Mouse (Mus musculus): ENCODE results near the gene Gimap7. TPM values are rescaled to one million over a fixed set of nuclear protein-coding genes. Genes with fewer than 3 reads are reported as not detected.
A peak's percentile ranks its signal among the peaks of the same experiment; 100 is the strongest.

Gene Gimap7
- polyA plus RNA-seq, 1 experiment from 2014 or later, result 0.43 TPM

- Histone ChIP-seq H3K4me1 (ENCODE audit: control insufficient read depth, insufficient read depth, low read length) (peaks cover 12% of the 10 kb centered on the region), H3K9me3 (replicated peaks; ENCODE audit: control insufficient read depth, low read length) (no peaks in the 10 kb centered on the region), H3K27me3 (ENCODE audit: control insufficient read depth, insufficient read depth, low read length) (peaks cover 23% of the 10 kb centered on the region), H3K4me3 (ENCODE audit: low read length) (peak overlapping the region; percentile 45), H3K27ac (ENCODE audit: low read length) (no peak overlapping the region), H3K9ac (ENCODE audit: low read length) (peak overlapping the region; percentile 14; the same call in 1 of the 2 replicates), H3K36me3 (ENCODE audit: control insufficient read depth, insufficient read depth) (no peaks in the 10 kb centered on the region), H3K4me2 (ENCODE audit: low read depth, low read length) (peak overlapping the region; percentile 63)
- 14% methylated on average over 52 of the region's 52 CpGs for WGBS
- ATAC-seq (replicated peaks; ENCODE audit: extremely low read depth, insufficient read depth, low FRiP score), result no peak
Observed at GRCm38 (mm10) chr6:48742422-48743351, 24.3 kb downstream of the Gimap7 start.

DNA sequence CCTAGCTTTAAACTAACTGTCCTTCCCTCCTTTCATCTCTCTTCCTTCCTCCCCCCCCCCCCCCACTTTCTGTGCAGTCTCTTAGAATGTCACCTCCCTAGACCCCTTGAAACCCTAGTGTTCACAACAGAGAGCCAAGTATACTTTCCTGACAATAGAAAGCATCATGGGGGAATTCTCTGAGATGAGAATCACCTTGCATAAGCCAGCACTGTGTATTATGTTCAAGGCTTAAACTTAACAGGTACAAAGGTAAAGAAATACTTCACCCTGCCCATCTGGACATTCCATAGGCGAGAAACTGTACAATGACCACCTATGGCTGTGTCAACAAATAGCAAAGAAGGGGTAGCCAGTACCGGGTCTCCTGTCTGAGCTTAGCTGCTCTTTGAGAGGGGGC is 27.1 kb downstream of the Gimap7 start:
- H3K9me3 ChIP-seq (replicated peaks; ENCODE audit: control insufficient read depth, low read length), result no peaks in the 10 kb centered on the region
- H3K4me2 ChIP-seq (ENCODE audit: low read depth, low read length), result peak overlapping the region; percentile 32; the same call in 1 of the 2 replicates
- H3K36me3 ChIP-seq (ENCODE audit: control insufficient read depth, insufficient read depth), result no peaks in the 10 kb centered on the region; the same call in 1 of the 2 replicates
- H3K27ac ChIP-seq (ENCODE audit: low read length), result peak overlapping the region; percentile 81
- no peak overlapping the region for H3K9ac ChIP-seq (ENCODE audit: low read length)
- ATAC-seq (replicated peaks; ENCODE audit: extremely low read depth, insufficient read depth, low FRiP score), result no peak
- H3K27me3 ChIP-seq (ENCODE audit: control insufficient read depth, insufficient read depth, low read length), result peaks cover 23% of the 10 kb centered on the region
- H3K4me1 ChIP-seq (ENCODE audit: control insufficient read depth, insufficient read depth, low read length), result peaks cover 12% of the 10 kb centered on the region
- H3K4me3 ChIP-seq (ENCODE audit: low read length), result no peak overlapping the region
- WGBS, result 52% methylated on average over 2 of the region's 2 CpGs

- peak; percentile 69 for ATAC-seq (replicated peaks; ENCODE audit: extremely low read depth, insufficient read depth, low FRiP score)
- H3K9me3 ChIP-seq (replicated peaks; ENCODE audit: control insufficient read depth, low read length), result no peaks in the 10 kb centered on the region
Observed at GRCm38 (mm10) chr6:48745959-48746889, 27.8 kb downstream of the Gimap7 start, which contains the start of gene Gimap5. TSS of gene Gimap5 (plus strand) at chr6:48746197.

DNA sequence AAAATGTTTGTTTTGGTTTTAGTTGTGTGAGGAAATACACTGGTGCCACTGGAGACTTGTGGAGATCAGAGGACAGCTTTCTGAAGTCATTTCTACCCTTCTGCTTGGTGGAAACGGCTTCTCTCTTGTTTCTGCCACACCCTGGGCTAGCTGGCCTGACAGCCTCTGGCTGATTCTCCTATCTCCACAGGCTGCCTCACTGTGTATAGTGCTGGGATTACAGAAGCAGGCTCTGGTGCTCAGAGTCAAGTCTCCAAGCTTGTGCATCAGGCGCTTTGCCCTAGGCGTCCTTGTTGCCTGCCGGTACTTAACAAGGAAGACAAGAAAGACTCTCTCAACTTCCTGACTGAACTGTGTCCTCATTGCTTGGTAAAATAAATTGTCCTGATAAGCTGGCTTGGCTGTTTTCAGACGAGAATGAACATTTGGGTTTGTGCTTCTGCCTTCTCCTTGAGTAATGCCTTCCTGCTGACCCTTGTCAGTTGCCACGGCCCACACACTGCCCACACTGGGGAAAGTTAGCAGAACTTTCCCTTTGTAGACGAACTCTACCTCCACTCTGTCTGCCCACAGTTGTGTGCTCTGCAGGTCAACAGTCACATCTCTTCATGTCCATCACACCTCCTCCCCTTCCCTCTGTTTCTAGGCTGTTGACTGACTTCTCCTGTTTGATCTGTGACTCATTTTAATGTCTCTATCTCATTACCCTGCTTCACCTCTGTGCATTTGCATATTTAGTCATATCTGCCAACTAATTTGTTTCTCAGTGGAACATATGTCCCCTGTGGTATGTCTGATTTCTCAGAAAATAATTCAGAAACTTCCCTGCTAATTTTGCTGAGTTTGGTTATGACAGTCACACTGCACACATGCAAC is 28.9 kb downstream of the Gimap7 start:
- peak overlapping the region; percentile 81 for H3K27ac ChIP-seq (ENCODE audit: low read length)
- H3K9ac ChIP-seq (ENCODE audit: low read length), result peak overlapping the region; percentile 15
- H3K27me3 ChIP-seq (ENCODE audit: control insufficient read depth, insufficient read depth, low read length), result peaks cover 18% of the 10 kb centered on the region
- H3K36me3 ChIP-seq (ENCODE audit: control insufficient read depth, insufficient read depth), result no peaks in the 10 kb centered on the region; the same call in 1 of the 2 replicates
- WGBS, result 48% methylated on average over 7 of the region's 7 CpGs
- H3K4me3 ChIP-seq (ENCODE audit: low read length), result peak overlapping the region; percentile 28
- H3K4me2 ChIP-seq (ENCODE audit: low read depth, low read length), result peak overlapping the region; percentile 32
- H3K9me3 ChIP-seq (replicated peaks; ENCODE audit: control insufficient read depth, low read length), result no peaks in the 10 kb centered on the region
- ATAC-seq (replicated peaks; ENCODE audit: extremely low read depth, insufficient read depth, low FRiP score), result no peak
- peaks cover 10% of the 10 kb centered on the region for H3K4me1 ChIP-seq (ENCODE audit: control insufficient read depth, insufficient read depth, low read length)

More at GRCm38 (mm10) chr6:48745959-48746889, 27.8 kb downstream of the Gimap7 start, which contains the start of gene Gimap5:
- peak within 1 kb of the TSS; percentile 32 for H3K4me2 ChIP-seq (ENCODE audit: low read depth, low read length)
- H3K4me3 ChIP-seq (ENCODE audit: low read length), result peak within 1 kb of the TSS; percentile 34
- H3K9ac ChIP-seq (ENCODE audit: low read length), result peak within 1 kb of the TSS; percentile 46
- peaks cover 12% of the 10 kb centered on the region for H3K4me1 ChIP-seq (ENCODE audit: control insufficient read depth, insufficient read depth, low read length)
- H3K27me3 ChIP-seq (ENCODE audit: control insufficient read depth, insufficient read depth, low read length), result peaks cover 23% of the 10 kb centered on the region
- no peaks in the 10 kb centered on the region; the same call in 1 of the 2 replicates for H3K36me3 ChIP-seq (ENCODE audit: control insufficient read depth, insufficient read depth)
- peak within 1 kb of the TSS; percentile 81 for H3K27ac ChIP-seq (ENCODE audit: low read length)
- 32% methylated on average over 16 of the region's 16 CpGs for WGBS

- no peak for ATAC-seq (replicated peaks; ENCODE audit: extremely low read depth, insufficient read depth, low FRiP score)
- WGBS, result 70% methylated on average over 7 of the region's 7 CpGs
- H3K9ac ChIP-seq (ENCODE audit: low read length), result no peak overlapping the region
- H3K27me3 ChIP-seq (ENCODE audit: control insufficient read depth, insufficient read depth, low read length), result no peaks in the 10 kb centered on the region
- no peak overlapping the region for H3K27ac ChIP-seq (ENCODE audit: low read length)
- no peak overlapping the region for H3K4me3 ChIP-seq (ENCODE audit: low read length)
- H3K4me2 ChIP-seq (ENCODE audit: low read depth, low read length), result no peak overlapping the region
- no peaks in the 10 kb centered on the region for H3K4me1 ChIP-seq (ENCODE audit: control insufficient read depth, insufficient read depth, low read length)
- no peaks in the 10 kb centered on the region for H3K36me3 ChIP-seq (ENCODE audit: control insufficient read depth, insufficient read depth)
- peaks cover 3% of the 10 kb centered on the region; the same call in 1 of the 2 replicates for H3K9me3 ChIP-seq (replicated peaks; ENCODE audit: control insufficient read depth, low read length)
Observed at GRCm38 (mm10) chr6:48763567-48764270, 45.3 kb downstream of the Gimap7 start.

DNA sequence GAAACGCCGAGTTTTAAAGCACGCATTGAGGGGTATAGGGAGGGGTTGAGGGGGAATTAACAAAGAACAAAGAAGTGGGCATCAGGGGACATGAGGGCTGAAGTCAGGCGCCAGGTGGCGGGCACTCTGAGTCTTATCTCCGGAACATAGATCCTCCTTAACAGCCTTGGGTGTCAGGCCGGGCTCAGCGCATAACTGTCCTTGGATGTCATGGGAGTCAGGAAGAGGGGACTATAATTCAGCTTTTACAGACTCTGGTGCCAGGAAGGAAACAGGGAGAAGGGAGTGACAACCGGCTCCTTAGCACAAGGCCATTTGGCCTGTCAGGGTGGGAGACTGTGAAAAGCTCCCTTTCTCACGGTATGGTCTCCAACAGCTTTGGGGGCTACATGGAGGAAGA is 46.1 kb downstream of the Gimap7 start:
- no peak overlapping the region for H3K4me2 ChIP-seq (ENCODE audit: low read depth, low read length)
- 86% methylated on average over 10 of the region's 10 CpGs for WGBS
- no peaks in the 10 kb centered on the region for H3K4me1 ChIP-seq (ENCODE audit: control insufficient read depth, insufficient read depth, low read length)
- H3K9ac ChIP-seq (ENCODE audit: low read length), result no peak overlapping the region
- H3K27me3 ChIP-seq (ENCODE audit: control insufficient read depth, insufficient read depth, low read length), result no peaks in the 10 kb centered on the region
- H3K36me3 ChIP-seq (ENCODE audit: control insufficient read depth, insufficient read depth), result no peaks in the 10 kb centered on the region
- ATAC-seq (replicated peaks; ENCODE audit: extremely low read depth, insufficient read depth, low FRiP score), result no peak
- H3K27ac ChIP-seq (ENCODE audit: low read length), result no peak overlapping the region
- no peak overlapping the region for H3K4me3 ChIP-seq (ENCODE audit: low read length)
- H3K9me3 ChIP-seq (replicated peaks; ENCODE audit: control insufficient read depth, low read length), result peaks cover 3% of the 10 kb centered on the region; the same call in 1 of the 2 replicates

GRCm38 (mm10) chr6:48768178-48768869 is 49.9 kb downstream of the Gimap7 start:
- no peak overlapping the region for H3K9ac ChIP-seq (ENCODE audit: low read length)
- H3K27ac ChIP-seq (ENCODE audit: low read length), result no peak overlapping the region
- H3K4me1 ChIP-seq (ENCODE audit: control insufficient read depth, insufficient read depth, low read length), result no peaks in the 10 kb centered on the region
- peaks cover 3% of the 10 kb centered on the region; the same call in 1 of the 2 replicates for H3K9me3 ChIP-seq (replicated peaks; ENCODE audit: control insufficient read depth, low read length)
- whole genome bisulfite sequencing, result 63% methylated on average over 9 of the region's 9 CpGs
- no peaks in the 10 kb centered on the region for H3K27me3 ChIP-seq (ENCODE audit: control insufficient read depth, insufficient read depth, low read length)
- ATAC-seq (replicated peaks; ENCODE audit: extremely low read depth, insufficient read depth, low FRiP score), result no peak
- no peaks in the 10 kb centered on the region for H3K36me3 ChIP-seq (ENCODE audit: control insufficient read depth, insufficient read depth)
- H3K4me2 ChIP-seq (ENCODE audit: low read depth, low read length), result no peak overlapping the region
- H3K4me3 ChIP-seq (ENCODE audit: low read length), result no peak overlapping the region
